Mouse (Mus musculus): ENCODE results near the gene Trim50. TPM values are rescaled to one million over a fixed set of nuclear protein-coding genes. Genes with fewer than 3 reads are reported as not detected.

Gene Trim50
- total and polyA plus RNA-seq, 3 experiments: not detected

DNA sequence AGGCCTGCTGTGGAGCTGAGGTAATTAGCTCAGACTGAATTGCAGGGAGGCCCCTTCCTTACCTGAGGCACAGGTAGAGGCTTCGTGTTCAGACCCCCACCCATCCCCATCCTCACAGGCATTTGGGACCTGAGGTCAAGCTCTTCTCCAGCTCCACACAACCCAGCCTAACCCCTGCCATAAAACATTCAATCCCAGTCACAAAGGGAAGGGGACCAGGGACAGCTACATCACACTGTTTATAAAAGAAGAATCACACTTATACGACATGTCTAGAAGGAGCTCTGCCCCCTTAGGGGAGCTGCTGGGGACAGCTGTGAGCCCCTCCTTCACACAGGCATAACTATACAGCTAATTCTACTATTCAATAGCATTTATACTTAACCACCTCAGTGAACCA lies 23.2 kb downstream of the Trim50 start:
- Histone ChIP-seq H3K4me1 (ENCODE audit: control insufficient read depth in 1 of 2, insufficient read depth in 2 of 2) (peaks cover under 1 to 1% of the 10 kb centered on the region in 2 experiments; a peak in 3 of 4 replicates), H3K4me2 (ENCODE audit: insufficient read depth, low read depth, poor library complexity, severe bottlenecking) (no peak overlapping the region), H3K79me2 (replicated peaks; ENCODE audit: control insufficient read depth, extremely low read depth, insufficient read depth, poor library complexity, severe bottlenecking) (peaks cover 3% of the 10 kb centered on the region; the same call in 1 of the 2 replicates), H3K9ac (ENCODE audit: insufficient read depth, low read depth) (no peak overlapping the region), H3K9me3 (replicated peaks; ENCODE audit: low read length) (peaks cover 5% of the 10 kb centered on the region), H3K27ac (ENCODE audit: insufficient read depth, low read depth) (no peak overlapping the region), H3K27me3 (replicated peaks) (no peaks in the 10 kb centered on the region), H3K4me3 (replicated peaks in 1 of 3; ENCODE audit: low read depth in 2 of 3, low read length in 2 of 3, poor library complexity in 1 of 3) (no peak overlapping the region), H3K36me3 (replicated peaks in 1 of 2; ENCODE audit: control insufficient read depth in 1 of 2, insufficient read depth in 1 of 2, low read length in 1 of 2) (peaks cover 90 to 93% of the 10 kb centered on the region in 2 experiments)
- no peak for DNase-seq (ENCODE audit: extremely low read depth)
- in situ Hi-C loops (cut with MboI; ENCODE audit: low pct_ligation_motif_present, low pct_unique_long_range_greater_than_20kb, low sequenced_read_pairs): no loop called here
- dilution Hi-C loops (cut with MboI; ENCODE audit: extremely low pct_ligation_motif_present, extremely low pct_unique_long_range_greater_than_20kb, low sequenced_read_pairs): no loop called here
- TF ChIP-seq CHD2 (IDR thresholded peaks at IDR 0.05; ENCODE audit: low read length) (no peak), EP300 (IDR thresholded peaks at IDR 0.05; ENCODE audit: low read length) (no peak), NRF1 (IDR thresholded peaks at IDR 0.05; ENCODE audit: low read depth, low read length) (no peak), USF2 (conservative IDR thresholded peaks at IDR 0.05; ENCODE audit: low read depth, low read length) (no peak), POLR2AphosphoS2 (IDR thresholded peaks at IDR 0.05; ENCODE audit: low read depth, low read length) (no peak), TCF12 (IDR thresholded peaks at IDR 0.05; ENCODE audit: low read depth, low read length) (no peak), RAD21 (IDR thresholded peaks at IDR 0.05; ENCODE audit: low read depth, low read length) (no peak), SIN3A (IDR thresholded peaks at IDR 0.05; ENCODE audit: low read length) (no peak), NELFE (IDR thresholded peaks at IDR 0.05; ENCODE audit: low read depth, low read length) (no peak)

DNA sequence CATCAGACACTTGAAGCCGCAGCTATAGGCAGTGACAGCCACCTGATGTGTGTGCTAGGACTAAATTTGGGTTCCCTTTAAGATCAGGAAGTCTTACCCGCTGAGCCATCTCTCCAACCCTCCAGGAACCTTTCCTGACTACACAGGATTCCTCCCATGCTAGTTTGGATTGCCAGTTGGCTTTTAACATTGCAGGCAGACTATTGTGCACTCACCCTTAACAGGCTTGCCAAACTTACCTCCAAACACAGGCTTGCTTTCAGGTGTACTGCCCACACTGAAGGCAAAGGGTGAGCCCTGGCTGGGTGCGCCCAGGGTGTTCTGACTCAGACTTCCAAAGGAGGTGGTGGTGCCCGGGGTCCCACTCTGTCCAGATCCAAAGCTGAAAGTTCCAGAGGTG lies 27.6 kb downstream of the Trim50 start:
- Histone ChIP-seq H3K4me1 (ENCODE audit: control insufficient read depth in 1 of 2, insufficient read depth in 2 of 2) (no peaks in the 10 kb centered on the region), H3K9ac (ENCODE audit: insufficient read depth, low read depth) (no peak overlapping the region), H3K4me3 (replicated peaks in 1 of 3; ENCODE audit: low read depth in 2 of 3, low read length in 2 of 3, poor library complexity in 1 of 3) (no peak overlapping the region), H3K9me3 (replicated peaks; ENCODE audit: low read length) (no peaks in the 10 kb centered on the region), H3K79me2 (replicated peaks; ENCODE audit: control insufficient read depth, extremely low read depth, insufficient read depth, poor library complexity, severe bottlenecking) (no peaks in the 10 kb centered on the region), H3K27me3 (replicated peaks) (no peaks in the 10 kb centered on the region), H3K36me3 (replicated peaks in 1 of 2; ENCODE audit: control insufficient read depth in 1 of 2, insufficient read depth in 1 of 2, low read length in 1 of 2) (peaks cover 90 to 93% of the 10 kb centered on the region in 2 experiments), H3K27ac (ENCODE audit: insufficient read depth, low read depth) (no peak overlapping the region), H3K4me2 (ENCODE audit: insufficient read depth, low read depth, poor library complexity, severe bottlenecking) (no peak overlapping the region)
- no peak for DNase-seq (ENCODE audit: extremely low read depth)
- TF ChIP-seq POLR2AphosphoS2 (IDR thresholded peaks at IDR 0.05; ENCODE audit: low read depth, low read length): no peak
- TF ChIP-seq MEF2A (IDR thresholded peaks at IDR 0.05; ENCODE audit: borderline replicate concordance, low read depth, low read length): no peak
- no peak for TF ChIP-seq MYC (IDR thresholded peaks at IDR 0.05; ENCODE audit: low read depth, low read length)
- TF ChIP-seq E2F4 (IDR thresholded peaks at IDR 0.05; ENCODE audit: insufficient replicate concordance, low read depth, low read length): no peak
- TF ChIP-seq NRF1 (IDR thresholded peaks at IDR 0.05; ENCODE audit: low read depth, low read length): no peak
- TF ChIP-seq CHD2 (IDR thresholded peaks at IDR 0.05; ENCODE audit: low read length): no peak
- no peak for TF ChIP-seq JUN (IDR thresholded peaks at IDR 0.05; ENCODE audit: insufficient read depth, low read depth, low read length)
- TF ChIP-seq ZC3H11A (IDR thresholded peaks at IDR 0.05; ENCODE audit: low read depth, low read length): no peak
- TF ChIP-seq USF2 (conservative IDR thresholded peaks at IDR 0.05; ENCODE audit: low read depth, low read length): no peak
- no peak for TF ChIP-seq EP300 (IDR thresholded peaks at IDR 0.05; ENCODE audit: low read length)
- no peak for TF ChIP-seq ZKSCAN1 (IDR thresholded peaks at IDR 0.05; ENCODE audit: borderline replicate concordance, low read depth, low read length)
- no peak for TF ChIP-seq MAFK (IDR thresholded peaks at IDR 0.05; ENCODE audit: insufficient replicate concordance, low read length)
- no peak for TF ChIP-seq USF1 (IDR thresholded peaks at IDR 0.05; ENCODE audit: low read depth, low read length)
- TF ChIP-seq MAZ (IDR thresholded peaks at IDR 0.05; ENCODE audit: low read depth, low read length): no peak
- no peak for TF ChIP-seq CHD1 (IDR thresholded peaks at IDR 0.05; ENCODE audit: low read depth, low read length)
- TF ChIP-seq UBTF (IDR thresholded peaks at IDR 0.05; ENCODE audit: low read depth, low read length): no peak
- no peak for TF ChIP-seq MXI1 (IDR thresholded peaks at IDR 0.05; ENCODE audit: low read depth, low read length)
- TF ChIP-seq SMC3 (IDR thresholded peaks at IDR 0.05; ENCODE audit: low read depth, low read length): no peak
- TF ChIP-seq JUND (conservative IDR thresholded peaks at IDR 0.05; ENCODE audit: low read depth, low read length): no peak
- dilution Hi-C loops (cut with MboI; ENCODE audit: extremely low pct_ligation_motif_present, extremely low pct_unique_long_range_greater_than_20kb, low sequenced_read_pairs): no loop called here
- in situ Hi-C loops (cut with MboI; ENCODE audit: low pct_ligation_motif_present, low pct_unique_long_range_greater_than_20kb, low sequenced_read_pairs): no loop called here

Data from CH12.LX (cell line).